Mouse (Mus musculus) frontal cortex, adult 2 months (tissue): ENCODE measurements around the gene Efemp2. TPM values are rescaled to one million over a fixed set of nuclear protein-coding genes. Genes with fewer than 3 reads are reported as not detected.

Experiments
- polyA plus RNA-seq: library from polyadenylated mRNA; depleted of rRNA; stranded (reverse); fragments of >200 nt; gene quantifications from 2 replicates; pipeline ENCODE4 v1.2.3, GENCODE M21; 2012; rRNA removed

Efemp2 gene
- polyA plus RNA-seq, 1 experiment = 37.4 TPM

Other genes with a start within 250 kb of the Efemp2 start
- 43.3 and 47.3 TPM in 2 replicates for gene Pacs1, start 200.8 kb upstream of the Efemp2 start, polyA plus RNA-seq
- 168 and 172 TPM in 2 replicates for gene Sf3b2, start 178.5 kb upstream of the Efemp2 start, polyA plus RNA-seq
- 61.5 and 70.3 TPM in 2 replicates for gene Gal3st3, start 175.6 kb upstream of the Efemp2 start, polyA plus RNA-seq
- gene Catsper1, start 138.2 kb upstream of the Efemp2 start, polyA plus RNA-seq = not detected in 2 replicates
- 9.6 and 10.2 TPM in 2 replicates for gene Cst6, start 124.4 kb upstream of the Efemp2 start, polyA plus RNA-seq
- 25.4 and 27.0 TPM in 2 replicates for gene Eif1ad, start 107.2 kb upstream of the Efemp2 start, polyA plus RNA-seq
- gene Banf1, start 106.8 kb upstream of the Efemp2 start, polyA plus RNA-seq = 95.2 and 99.8 TPM in 2 replicates
- 70.5 and 85.4 TPM in 2 replicates for gene Sart1, start 85.3 kb upstream of the Efemp2 start, polyA plus RNA-seq
- not detected in 2 replicates for gene Tsga10ip, start 71.4 kb upstream of the Efemp2 start, polyA plus RNA-seq
- 305 and 342 TPM in 2 replicates for gene Drap1, start 49.0 kb upstream of the Efemp2 start, polyA plus RNA-seq
- 94.3 and 95.0 TPM in 2 replicates for gene AI837181, start 48.8 kb upstream of the Efemp2 start, polyA plus RNA-seq
- gene Fosl1, start 26.4 kb upstream of the Efemp2 start, polyA plus RNA-seq = 0.06 and 0.19 TPM in 2 replicates
- 22.4 and 24.7 TPM in 2 replicates for gene Ccdc85b, start 16.1 kb upstream of the Efemp2 start, polyA plus RNA-seq
- 130 and 142 TPM in 2 replicates for gene Fibp, start 13.3 kb upstream of the Efemp2 start, polyA plus RNA-seq
- 0.38 and 0.40 TPM in 2 replicates for gene Ctsw, start 5.4 kb upstream of the Efemp2 start, polyA plus RNA-seq
- gene Mus81, start 14.4 kb downstream of the Efemp2 start, polyA plus RNA-seq = 42.4 TPM in 2 replicates
- 1,335 and 1,444 TPM in 2 replicates for gene Cfl1, start 16.5 kb downstream of the Efemp2 start, polyA plus RNA-seq
- gene 1700020D05Rik, start 29.8 kb downstream of the Efemp2 start, polyA plus RNA-seq = 5.4 and 5.9 TPM in 2 replicates
- gene Snx32, start 36.6 kb downstream of the Efemp2 start, polyA plus RNA-seq = 152 and 164 TPM in 2 replicates
- gene Ovol1, start 86.7 kb downstream of the Efemp2 start, polyA plus RNA-seq = 0.04 TPM in 2 replicates
- 2.5 and 2.8 TPM in 2 replicates for gene Ap5b1, start 94.1 kb downstream of the Efemp2 start, polyA plus RNA-seq
- gene Rnaseh2c, start 127.9 kb downstream of the Efemp2 start, polyA plus RNA-seq = 50.2 and 56.5 TPM in 2 replicates
- 109 and 111 TPM in 2 replicates for gene Kat5, start 136.3 kb downstream of the Efemp2 start, polyA plus RNA-seq
- 32.6 and 33.4 TPM in 2 replicates for gene Rela, start 163.5 kb downstream of the Efemp2 start, polyA plus RNA-seq
- 18.0 and 24.0 TPM in 2 replicates for gene Sipa1, start 189.8 kb downstream of the Efemp2 start, polyA plus RNA-seq
- gene Map3k11, start 214.8 kb downstream of the Efemp2 start, polyA plus RNA-seq = 18.9 and 20.4 TPM in 2 replicates
- gene Pcnx3, start 215.0 kb downstream of the Efemp2 start, polyA plus RNA-seq = 68.4 and 72.5 TPM in 2 replicates
- gene Kcnk7, start 230.4 kb downstream of the Efemp2 start, polyA plus RNA-seq = 0.22 and 0.27 TPM in 2 replicates